Comparison of ENCODE assay signal across 1 mouse cellular context in genomic region chr19:44496511-44496910, GRCm38 (mm10).
TF ChIP-seq lines count a peak whose summit lies in the region.

No protein-coding gene starts in this region.

TF ChIP-seq in MEL, 35 proteins besides CTCF, POLR2A, EP300 and RAD21 (continued from another document):
- TF ChIP-seq RCOR1 (IDR thresholded peaks at IDR 0.05; ENCODE audit: low read depth, low read length): no peak
- TF ChIP-seq SMC3 (IDR thresholded peaks at IDR 0.05; ENCODE audit: low read depth, low read length): no peak
- TF ChIP-seq MAX (IDR thresholded peaks at IDR 0.05; ENCODE audit: low read length): no peak
- no peak for TF ChIP-seq MAZ (IDR thresholded peaks at IDR 0.05; ENCODE audit: low read depth, low read length)
- TF ChIP-seq TCF12 (IDR thresholded peaks at IDR 0.05; ENCODE audit: low read depth, low read length): no peak
- no peak for TF ChIP-seq UBTF (IDR thresholded peaks at IDR 0.05; ENCODE audit: borderline replicate concordance, insufficient read depth, low read depth, low read length)
- TF ChIP-seq NELFE (IDR thresholded peaks at IDR 0.05; ENCODE audit: low read depth, low read length): no peak
- no peak for TF ChIP-seq HCFC1 (IDR thresholded peaks at IDR 0.05; ENCODE audit: low read depth, low read length)
- TF ChIP-seq CHD1 (IDR thresholded peaks at IDR 0.05; ENCODE audit: low read depth, low read length): no peak
- TF ChIP-seq E2F4 (IDR thresholded peaks at IDR 0.05; ENCODE audit: borderline replicate concordance, low read depth, low read length): no peak
- TF ChIP-seq JUND (IDR thresholded peaks at IDR 0.05; ENCODE audit: low read depth, low read length): no peak
- TF ChIP-seq MXI1 (IDR thresholded peaks at IDR 0.05; ENCODE audit: low read depth, low read length): no peak
- no peak for TF ChIP-seq ELF1 (IDR thresholded peaks at IDR 0.05; ENCODE audit: low read depth, low read length)
- no peak for TF ChIP-seq TAL1 (IDR thresholded peaks at IDR 0.05; ENCODE audit: low read length)
